Mouse (Mus musculus): Measurements from ENCODE around the gene Lpcat3.
"Not testable (repeated sequence)": the region's sequence is repeated elsewhere in the genome, so short reads cannot be mapped to it uniquely, and the experiment has no call there.

Gene Lpcat3

DNA sequence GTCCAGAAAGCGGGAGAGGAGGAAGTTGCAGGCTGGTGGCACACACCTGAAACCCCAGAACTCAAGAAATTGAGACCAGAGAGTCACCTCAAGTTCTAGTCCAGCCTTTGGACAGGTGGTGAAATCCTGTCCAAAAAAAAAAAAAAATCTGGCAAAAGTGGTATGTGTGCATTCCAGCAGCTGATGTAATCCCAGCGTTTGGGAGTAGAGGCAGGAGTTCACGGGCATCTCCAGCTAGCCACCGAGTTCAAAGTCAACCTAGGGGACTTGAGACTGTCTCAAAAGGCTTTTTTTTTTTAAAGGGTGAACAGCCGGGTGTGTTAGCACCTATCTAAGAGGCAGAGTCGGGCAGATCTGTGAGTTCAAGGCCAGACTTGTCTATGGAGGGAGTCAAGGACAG is 13.3 kb downstream of the Lpcat3 start:
- no peak for DNase-seq (ENCODE audit: low read depth, low spot score)

DNA sequence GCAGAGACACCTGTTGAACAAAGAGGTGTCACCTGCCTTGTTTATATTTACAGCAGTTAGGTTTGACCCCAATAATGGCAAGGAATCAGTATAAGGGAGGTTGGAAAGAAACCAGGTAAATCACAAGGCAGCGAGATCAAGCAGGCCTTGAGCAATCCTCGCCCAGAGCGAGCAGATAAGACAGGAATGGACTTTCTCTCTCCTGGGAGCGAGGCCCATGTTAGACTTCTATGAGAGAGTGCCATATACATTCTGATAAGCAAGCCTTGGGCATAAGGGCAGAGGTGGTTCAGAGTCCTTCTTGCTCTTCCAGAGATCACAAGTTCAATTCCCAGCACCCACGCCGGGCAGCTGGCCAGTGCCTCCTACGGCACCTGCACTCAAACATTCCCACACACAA is 15.9 kb downstream of the Lpcat3 start:
- no peak for DNase-seq (ENCODE audit: low read depth, low spot score)

DNA sequence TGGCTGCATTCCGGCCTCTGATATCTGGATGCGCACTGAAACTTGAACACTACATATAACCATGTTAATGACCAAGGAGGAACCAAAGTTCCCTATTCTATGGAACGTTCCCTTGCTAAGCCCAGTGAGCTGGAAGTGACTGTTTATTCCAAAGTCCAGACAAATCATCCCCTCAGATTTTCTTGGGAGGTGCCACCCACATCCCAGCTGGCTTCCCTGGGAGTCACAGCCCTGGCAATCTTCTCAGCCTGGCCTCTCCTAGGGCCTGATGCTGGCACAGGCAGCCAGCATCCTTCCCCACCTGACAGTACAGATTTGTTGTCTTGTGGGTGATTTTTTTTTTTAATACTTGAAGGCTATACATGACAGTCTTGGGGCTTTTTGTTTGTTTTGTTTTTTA is 16.7 kb downstream of the Lpcat3 start:
- no peak for DNase-seq (ENCODE audit: low read depth, low spot score)

DNA sequence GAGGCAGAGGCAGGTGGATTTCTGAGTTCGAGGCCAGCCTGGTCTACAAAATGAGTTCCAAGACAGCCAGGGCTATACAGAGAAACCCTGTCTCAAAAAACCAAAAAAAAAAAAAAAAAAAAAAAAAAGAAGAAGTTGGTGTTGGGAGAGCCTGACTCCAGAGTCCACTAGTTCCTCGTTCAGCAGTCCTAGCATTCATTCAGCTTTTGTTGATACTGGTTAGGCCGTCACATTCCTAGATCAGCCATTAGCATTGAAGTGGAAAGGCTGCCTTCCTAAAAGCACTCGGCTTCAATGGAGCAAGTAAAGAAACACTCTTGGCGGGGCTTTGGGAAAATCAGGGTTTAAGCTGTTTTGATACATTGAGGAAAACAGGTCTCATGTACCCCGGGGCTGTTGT is 19.5 kb downstream of the Lpcat3 start:
- DNase-seq (ENCODE audit: low read depth, low spot score), result not testable (repeated sequence)

DNA sequence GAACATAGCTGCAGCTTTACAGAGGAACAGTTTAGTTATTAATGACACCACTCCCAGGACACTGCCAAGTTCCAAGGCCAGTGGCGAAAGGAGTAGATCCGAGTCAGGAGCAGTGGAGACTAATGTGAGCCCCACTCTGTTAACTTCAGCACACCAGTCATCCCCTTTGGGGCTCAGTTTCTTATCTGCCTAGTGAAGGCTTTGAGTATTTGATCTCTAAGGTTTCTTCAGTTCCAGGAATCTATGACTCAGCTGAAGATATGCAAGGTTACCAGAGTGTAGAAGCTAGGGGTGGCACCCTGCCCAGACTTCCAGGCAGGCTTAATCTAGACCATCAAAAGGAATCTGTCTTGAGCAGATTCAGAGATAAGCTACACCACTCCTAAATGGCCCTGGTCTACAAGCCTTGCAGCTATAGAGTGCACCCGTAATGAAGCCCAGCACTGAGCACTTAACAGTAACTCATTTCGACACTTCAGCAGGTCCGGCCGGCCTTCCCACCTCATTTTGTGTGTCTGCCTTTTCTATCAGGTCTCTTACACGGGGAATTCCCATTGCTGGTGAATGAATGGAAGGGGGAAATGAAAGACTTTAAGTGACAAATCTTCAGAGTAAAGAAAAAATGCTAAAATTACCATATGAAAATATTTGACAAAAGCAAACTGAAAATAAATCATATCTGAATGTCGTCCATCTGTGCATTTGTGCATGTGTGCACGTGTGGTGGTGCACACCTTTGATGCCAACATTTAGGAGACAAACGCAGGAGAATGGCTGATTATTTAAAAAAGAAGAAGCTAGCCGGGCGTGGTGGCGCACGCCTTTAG is 21.0 kb downstream of the Lpcat3 start:
- no peak for DNase-seq (ENCODE audit: low read depth, low spot score)

DNA sequence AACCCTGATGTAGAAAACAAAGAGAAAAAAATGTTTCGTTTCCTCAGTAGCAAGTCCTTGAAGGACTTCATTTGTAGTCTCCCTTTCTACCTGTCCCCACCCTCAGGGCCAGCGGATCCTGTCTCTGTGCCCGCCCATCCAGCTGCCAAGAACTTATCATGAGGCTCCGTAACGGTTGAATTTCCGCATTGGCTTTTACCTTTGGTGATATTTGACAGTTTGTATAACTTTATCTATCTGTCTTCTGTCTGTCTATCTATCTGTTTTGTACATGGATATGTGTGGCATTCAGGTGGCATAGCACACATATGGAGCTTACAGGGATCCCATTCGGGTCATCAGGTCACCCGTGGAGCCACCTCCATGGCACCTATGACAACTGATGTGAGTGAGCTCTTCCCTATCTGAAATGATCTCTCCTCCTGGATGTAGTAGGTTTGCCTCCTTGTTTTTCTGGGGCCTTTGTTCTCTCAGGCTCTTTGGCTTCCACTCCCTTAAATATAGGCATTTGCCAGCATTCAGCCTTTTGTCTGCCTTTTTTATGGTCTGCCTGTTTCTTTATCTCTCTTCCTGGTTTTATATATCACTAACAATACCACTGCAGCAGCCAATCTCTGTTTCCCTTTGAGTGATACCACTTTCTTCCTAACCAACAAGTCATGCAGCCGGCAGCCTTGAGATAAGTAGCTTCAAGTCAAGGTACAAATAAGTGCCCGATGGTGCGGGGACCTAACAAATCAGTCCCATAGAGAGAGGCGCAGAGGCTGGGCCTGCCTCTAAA is 23.0 kb downstream of the Lpcat3 start:
- DNase-seq (ENCODE audit: low read depth, low spot score), result no peak

DNA sequence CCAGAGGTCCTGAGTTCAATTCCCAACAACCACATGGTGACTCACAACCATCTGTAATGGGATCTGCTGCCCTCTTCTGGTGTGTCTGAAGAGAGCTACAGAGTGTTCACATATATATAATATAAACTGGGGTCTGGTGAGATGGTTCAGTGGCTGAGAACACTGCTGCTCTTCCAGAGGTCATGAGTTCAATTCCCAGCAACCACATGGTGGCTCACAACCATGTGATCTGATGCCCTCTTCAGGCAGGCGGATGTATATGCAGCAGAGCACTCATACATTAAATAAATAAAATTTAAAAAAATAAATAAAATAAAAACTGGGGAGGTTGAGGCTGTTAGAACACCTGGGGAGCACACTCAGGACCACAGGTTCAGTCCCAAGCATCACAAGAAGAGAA is 23.8 kb downstream of the Lpcat3 start:
- DNase-seq (ENCODE audit: low read depth, low spot score), result not testable (repeated sequence)

DNA sequence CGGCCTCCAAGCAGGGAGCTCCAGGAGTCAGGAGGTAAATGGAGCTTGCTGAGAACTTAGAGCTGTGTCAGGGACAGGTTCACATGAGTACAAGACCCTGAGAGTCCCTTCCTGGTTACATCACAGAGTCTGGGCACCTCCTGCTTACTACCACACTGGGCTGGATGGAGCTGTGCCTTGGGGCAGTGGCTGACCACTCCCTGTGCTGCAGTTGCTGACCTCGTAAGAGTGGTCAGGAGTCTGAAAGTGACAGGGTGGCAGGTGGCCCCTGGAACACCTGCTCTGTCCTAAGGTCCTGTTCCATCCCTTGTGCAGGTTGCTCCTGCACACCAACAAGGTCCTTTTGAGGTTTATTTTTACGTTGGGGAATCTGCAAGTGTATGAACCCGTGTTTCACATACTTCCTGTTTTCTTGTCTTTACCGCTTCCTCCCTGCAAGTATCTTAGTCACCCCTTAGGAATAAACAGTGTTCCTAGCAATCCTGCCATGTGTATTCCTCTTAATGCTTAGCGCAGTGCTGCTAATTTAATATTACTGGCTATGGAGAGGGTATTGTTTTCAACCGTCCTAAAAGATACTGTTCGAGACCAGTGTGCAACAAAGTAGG is 25.4 kb downstream of the Lpcat3 start:
- no peak for DNase-seq (ENCODE audit: low read depth, low spot score)

DNA sequence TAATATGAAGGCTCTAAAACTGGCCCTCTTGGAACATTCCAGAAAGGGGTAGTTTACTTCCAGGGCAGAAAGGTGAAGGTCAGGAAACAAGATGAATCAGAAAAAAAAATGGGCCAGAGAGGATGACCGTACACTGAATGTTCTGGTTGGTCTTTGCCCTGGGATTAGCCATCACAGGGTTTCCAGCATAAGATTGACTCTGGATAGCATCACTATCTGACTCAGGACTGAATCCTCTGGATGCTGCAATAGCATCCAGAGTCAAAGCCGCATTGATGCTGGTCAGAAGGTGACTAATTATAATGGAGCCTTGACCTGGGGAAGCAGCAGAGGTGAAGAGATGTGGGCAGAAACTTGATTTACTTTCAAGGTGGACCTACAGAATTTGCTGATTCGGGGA is 26.2 kb downstream of the Lpcat3 start:
- DNase-seq (ENCODE audit: low read depth, low spot score), result no peak

DNA sequence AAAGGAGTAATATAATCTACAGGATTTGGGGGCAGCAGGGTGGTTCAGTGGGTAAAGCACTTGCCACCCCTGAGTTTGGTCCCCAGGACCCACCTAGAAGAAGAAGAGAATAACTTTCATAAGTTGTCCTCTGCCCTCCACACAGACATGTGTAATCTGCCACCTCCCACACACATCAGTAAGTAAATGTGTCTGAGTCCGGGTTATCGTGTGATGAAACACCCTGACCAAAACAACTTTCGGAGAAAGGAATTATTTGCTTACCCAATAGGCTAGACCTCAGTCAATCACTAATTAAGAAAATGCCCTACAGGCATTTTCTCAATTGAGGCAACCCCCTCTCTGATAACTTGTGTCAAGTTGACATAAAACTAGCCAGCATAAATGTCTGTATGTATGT is 27.7 kb downstream of the Lpcat3 start:
- DNase-seq (ENCODE audit: low read depth, low spot score), result no peak

DNA sequence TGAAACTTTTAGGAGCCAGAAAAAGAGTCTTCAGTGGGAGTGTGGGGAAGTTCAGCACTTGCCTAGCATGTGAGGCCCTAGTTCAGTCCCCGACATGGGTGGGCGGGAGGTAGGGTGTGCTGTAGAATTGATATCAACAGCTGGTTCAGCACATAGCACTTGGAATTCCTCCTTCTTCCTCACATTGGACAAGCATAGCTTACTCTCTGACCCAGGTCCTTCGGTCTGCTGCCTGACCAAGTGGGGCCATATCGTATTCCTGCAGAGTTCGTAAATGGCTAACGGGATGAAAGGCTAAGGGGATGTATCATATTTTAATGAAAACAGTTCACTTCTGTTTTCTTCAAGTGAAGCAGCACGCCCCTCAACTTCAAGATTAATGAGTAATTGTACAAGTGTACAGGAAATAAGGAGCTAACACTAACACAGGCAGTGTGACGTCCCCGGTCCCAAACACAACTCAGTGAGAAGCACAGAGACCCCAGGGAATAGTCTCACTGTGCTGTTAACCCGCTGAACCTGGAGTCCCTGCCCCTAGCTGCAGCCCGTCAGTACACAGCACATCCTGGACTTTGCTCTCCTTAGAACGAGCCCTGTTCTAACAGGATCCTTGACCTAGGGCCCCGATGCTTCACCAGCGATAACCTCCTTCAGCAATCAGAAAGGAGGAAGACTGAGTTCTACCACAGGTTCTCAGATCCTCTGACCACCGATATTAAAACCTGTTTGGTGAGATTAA is 30.6 kb downstream of the Lpcat3 start:
- no peak for DNase-seq (ENCODE audit: low read depth, low spot score)

DNA sequence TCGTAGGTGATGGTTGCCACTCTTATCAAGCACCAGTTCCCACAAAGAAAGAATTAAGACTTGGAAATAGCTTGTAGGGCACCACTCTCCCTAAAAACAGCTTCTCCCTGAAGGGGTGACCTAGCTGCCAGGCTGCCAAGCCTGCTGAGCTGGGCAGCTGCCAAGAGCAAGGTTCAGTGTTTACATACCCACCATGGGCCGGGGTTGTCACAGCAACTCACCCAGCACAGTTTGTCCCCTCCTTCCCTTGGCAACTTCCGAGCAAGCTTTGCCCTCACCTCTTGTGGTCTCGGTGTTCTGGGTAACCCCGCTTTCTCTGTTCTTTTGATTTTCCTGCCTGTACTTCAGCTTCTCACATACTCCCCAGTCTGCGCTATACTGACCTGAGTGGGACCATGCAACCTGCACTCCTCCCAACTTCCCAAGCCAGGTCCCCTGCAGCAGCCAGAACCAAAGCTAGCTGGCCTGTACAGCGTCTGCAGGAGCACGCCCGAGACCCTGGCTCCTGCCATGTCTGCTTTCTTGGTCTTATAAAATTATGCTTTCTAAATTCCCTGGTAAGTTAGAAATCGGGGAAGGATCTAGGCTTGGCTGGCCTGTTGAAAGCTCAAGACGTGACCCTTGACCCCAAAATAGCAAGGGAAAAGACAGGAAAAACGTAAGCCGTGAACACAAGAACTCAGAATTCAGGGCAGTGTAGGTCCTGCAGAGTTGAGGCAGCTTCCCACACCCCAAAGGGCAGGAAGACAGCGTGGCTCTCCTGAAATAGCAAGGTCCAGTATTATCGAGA is 31.5 kb downstream of the Lpcat3 start:
- no peak for DNase-seq (ENCODE audit: low read depth, low spot score)

DNA sequence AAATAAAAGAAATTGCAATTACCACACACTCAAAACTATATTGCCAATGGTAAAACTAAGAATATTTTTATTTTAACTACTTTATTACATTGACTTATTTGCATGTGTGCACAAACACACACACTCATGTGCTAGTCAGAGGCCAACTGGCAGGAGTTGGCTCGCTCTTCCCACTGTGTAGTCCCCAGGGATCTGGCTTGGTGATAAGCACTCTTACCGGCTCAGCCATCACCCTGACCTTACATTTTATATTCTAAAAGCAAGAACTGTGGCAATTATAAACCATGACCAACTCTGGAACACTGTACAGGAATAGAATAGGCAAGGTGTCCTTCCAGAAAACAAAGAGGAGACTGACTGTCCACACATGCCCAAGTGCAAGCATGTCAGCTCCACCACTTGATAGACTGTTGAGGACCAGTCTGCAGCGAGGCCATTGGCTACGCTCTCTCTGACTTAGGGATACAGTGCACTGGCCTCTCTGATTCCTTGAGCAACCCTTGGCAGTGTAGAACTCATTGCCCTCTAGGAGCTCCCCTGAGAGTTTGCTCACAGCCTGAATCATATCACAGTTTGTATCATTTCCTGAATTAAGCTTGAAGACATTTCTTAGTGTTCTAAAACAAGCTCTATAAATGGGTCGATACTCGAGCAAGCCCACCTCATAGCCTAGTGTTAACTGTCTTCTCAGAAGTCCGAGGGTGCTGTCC is 33.8 kb downstream of the Lpcat3 start:
- DNase-seq (ENCODE audit: low read depth, low spot score), result no peak

DNA sequence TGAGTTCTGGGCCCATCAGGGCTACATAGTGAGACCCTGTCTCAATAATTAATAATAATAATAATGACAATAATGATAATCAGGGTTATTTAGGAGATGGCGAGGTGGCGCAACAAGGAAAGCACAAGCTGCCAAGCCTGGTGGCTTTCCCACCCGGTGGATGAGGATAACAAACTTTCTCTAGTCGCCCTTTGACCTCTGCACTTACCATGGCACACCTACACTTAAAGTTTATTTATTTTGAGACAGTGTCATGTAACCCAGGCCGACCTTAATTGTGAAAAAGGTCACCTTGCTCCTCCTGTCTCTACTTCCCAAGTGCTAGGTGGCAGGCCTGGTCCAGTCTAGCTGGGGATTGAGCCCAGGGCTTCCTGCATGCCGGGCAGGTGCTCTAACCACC is 35.9 kb downstream of the Lpcat3 start:
- DNase-seq (ENCODE audit: low read depth, low spot score), result no peak

DNA sequence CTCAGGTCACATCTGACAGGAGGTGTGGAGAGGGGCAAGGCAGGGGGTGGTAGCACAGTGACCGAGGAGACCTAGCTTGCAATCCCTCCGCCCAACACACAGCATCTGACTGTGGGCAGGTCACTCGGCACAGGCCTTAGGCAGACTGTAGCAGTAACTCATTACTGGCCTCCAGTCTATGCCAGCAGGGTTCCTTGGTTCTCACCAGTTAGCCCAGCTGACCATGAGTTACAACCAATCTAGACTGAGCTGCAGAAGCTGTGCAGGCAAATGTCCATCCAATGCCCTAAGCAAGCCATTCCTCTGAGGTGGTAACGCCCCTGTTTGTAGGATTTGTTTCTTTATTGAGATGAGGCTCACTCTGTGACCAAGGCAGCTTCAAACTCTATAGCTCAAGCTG is 36.5 kb downstream of the Lpcat3 start:
- no peak for DNase-seq (ENCODE audit: low read depth, low spot score)

DNA sequence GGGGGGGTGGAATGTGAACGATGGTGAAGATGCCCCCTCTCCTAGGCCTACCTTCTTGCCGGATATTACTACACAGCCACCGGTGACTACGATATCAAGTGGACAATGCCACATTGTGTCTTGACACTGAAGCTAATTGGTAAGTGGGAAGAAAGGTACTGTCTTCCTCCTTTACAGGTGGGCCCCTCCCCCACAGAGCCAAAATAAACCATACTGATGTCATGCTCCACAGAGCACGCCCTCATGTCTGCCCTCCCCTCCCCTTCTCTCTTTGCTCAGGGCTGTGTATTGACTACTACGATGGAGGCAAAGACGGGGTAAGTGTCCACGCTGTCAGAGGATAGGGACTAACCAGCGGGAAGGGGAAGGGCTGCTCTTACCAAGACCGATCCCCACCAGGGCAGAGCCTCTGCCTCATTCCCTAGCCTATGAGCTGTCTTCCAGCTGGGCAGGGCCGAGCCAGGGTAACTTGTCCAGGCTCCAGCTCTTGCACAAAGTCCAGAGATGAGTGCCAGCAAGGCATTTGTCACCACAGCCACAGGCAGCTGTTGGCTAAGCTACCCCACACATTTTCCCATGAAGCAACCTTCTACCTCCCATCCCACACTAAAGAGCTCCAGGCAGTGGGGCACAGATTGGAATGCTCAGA is 37.3 kb downstream of the Lpcat3 start:
- DNase-seq (ENCODE audit: low read depth, low spot score), result no peak

DNA sequence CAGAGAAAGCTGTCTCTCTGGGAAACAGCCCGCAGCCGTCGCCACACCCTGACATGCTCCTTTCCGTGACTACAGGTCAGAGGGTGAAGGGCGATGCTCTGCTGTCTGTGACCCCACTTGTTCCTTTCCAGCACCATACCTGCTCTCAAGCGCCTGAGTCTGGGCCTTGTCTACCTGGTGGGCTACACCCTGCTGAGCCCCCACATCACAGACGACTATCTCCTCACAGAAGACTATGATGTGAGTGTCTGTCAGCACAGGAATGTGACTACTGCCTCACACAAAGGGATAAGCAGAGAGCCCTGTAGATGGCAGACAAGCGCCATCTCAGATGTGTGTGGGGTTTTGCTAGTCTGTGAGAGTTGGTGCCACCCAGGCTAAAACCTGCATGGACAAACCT is 38.5 kb downstream of the Lpcat3 start:
- no peak for DNase-seq (ENCODE audit: low read depth, low spot score)

DNA sequence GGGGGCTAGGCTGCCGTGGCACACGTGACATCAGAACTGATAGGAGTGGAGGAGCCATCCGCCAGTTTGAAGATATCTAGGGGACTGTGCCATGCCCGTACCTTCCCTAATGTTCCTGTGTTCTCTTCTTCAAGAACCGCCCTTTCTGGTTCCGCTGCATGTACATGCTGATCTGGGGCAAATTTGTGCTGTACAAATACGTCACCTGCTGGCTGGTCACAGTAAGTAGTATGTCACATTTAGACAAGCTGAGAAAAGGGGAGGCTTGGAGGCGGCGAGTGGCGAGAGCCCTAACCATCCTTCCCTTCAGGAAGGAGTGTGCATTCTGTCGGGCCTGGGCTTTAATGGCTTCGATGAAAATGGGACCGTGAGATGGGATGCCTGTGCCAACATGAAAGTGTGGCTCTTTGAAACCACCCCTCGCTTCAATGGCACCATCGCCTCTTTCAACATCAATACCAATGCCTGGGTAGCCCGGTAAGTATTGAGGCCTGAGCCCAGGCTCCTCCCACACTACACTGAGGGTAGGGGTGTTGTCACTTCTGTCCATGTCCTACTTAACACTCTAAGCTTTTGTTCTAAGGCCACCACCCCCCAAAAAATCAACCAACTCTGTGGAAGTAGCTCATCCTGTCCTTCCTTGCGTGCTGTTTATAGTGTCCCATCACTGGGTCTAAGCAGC is 39.4 kb downstream of the Lpcat3 start:
- no peak for DNase-seq (ENCODE audit: low read depth, low spot score)

DNA sequence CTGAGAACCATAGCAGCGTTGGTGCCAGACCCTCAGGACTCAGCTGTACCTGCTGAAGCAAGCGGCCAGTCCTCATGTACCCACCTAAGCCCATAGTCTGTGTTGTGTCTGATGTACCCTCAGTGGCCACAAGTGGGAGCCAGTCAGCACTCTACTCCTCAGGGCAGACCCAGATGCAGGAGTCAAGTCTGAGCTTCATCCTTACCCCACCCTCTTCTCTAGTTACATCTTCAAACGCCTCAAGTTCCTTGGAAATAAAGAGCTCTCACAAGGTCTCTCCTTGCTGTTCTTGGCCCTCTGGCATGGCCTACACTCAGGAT is 39.9 kb downstream of the Lpcat3 start:
- peak; percentile 43 for DNase-seq (ENCODE audit: low read depth, low spot score)

DNA sequence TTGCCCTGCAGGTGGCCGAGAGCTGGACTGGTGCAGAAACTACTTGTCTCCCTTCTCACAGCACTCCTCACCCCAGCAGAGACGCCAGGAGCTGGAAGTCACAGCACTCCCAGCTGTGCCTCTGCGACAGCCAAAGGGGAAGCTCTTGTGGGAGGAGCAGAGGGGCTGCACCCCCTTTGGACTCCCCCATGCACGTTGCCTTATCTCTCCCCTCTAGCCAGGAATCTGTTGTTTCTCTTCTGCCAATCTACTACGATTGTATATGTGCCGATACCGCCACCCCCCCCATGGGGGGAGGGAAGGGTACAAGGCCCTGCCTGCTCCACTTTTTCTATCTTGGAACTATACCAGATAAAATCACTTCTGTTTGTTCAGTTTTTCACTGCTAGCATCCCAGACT is 41.0 kb downstream of the Lpcat3 start:
- DNase-seq (ENCODE audit: low read depth, low spot score), result no peak

Data from retina, postnatal 7 days (tissue).